Mouse (Mus musculus): ENCODE results near the gene Emc9. TPM values are rescaled to one million over a fixed set of nuclear protein-coding genes. Genes with fewer than 3 reads are reported as not detected.

Gene Emc9
- total and polyA plus RNA-seq, 3 experiments: 38.7 to 59.4 TPM; not detected in 1

DNA sequence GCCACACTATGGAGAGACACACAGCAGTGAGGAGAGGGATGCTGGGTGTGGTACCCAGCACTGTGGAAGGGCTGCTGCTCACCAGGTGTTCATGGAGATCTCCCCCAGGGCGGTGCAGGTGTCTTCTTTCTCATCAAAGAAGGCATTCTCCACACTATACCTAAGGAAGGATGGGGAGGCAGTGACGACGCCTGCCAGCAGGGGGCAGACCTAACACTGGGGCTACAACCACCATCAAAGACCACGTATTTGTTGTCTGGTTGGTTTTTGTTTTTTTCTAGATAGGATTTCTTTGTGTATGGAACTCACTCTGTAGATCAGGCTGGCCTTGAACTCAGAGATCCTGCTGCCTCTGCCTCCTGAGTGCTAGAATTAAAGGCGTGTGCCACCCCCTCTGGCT lies 44.2 kb upstream of the Emc9 start:
- DNase-seq (ENCODE audit: low read depth, low spot score): peak; percentile 56
- no peaks in the 10 kb centered on the region for H3K4me1 ChIP-seq (ENCODE audit: control insufficient read depth in 1 of 2, insufficient read depth in 2 of 2, low read length in 2 of 2)
- TF ChIP-seq SMC3 (IDR thresholded peaks at IDR 0.05; ENCODE audit: low read depth, low read length): peak; percentile 73
- TF ChIP-seq RAD21 (IDR thresholded peaks at IDR 0.05; ENCODE audit: low read depth, low read length): peak; percentile 40
- TF ChIP-seq ZC3H11A (IDR thresholded peaks at IDR 0.05; ENCODE audit: low read depth, low read length): peak; percentile 43
- TF ChIP-seq CTCF (IDR thresholded peaks at IDR 0.05 in 2 of 3, conservative IDR thresholded peaks at IDR 0.05 in 1 of 3; ENCODE audit: control insufficient read depth in 1 of 3, insufficient read depth in 1 of 3, low read depth in 2 of 3, low read length in 3 of 3, poor library complexity in 1 of 3, severe bottlenecking in 1 of 3): peak; percentile 76 to 94 (median 87)
- no peak for TF ChIP-seq GABPA (IDR thresholded peaks at IDR 0.05; ENCODE audit: low read depth, low read length)
- no peak for TF ChIP-seq UBTF (IDR thresholded peaks at IDR 0.05; ENCODE audit: borderline replicate concordance, insufficient read depth, low read depth, low read length)

DNA sequence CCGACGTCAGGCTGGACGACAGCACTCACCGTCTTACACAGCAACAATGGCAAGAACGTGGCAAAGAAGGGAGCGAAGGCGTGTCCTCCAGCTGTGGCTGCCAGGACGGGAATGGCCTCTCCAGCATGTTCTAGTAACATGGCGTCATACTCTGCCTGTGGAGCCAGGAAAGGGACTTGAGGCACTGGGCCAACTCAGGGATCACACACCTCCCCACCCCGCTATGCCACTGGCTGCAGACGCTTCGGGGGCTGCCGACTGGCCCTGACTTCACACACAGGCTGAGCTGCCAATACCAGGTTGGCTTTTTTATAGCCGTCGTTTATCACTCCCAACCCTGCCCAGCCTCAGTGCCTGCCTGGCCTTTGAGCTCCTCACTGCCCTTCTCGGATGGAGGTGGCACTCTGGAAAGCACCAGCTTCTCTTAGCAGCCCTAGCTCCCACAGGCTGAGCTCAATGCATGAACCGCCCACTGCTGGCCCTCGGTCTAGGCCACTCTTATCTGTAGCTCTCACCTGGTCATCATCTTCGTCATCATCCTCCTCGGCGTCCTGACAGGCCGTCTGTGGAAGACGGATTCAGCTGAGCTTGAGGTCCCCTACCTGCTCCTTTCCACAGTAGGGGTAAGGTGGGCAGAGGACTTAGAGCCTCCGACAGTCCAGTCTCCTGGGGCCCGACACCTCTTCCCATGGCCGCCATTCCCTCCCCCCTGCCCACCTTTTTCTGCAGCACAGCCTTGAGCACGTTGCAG lies 43.1 kb upstream of the Emc9 start:
- H3K27ac ChIP-seq (ENCODE audit: control insufficient read depth, low read depth, low read length): no peak overlapping the region
- H3K4me3 ChIP-seq (ENCODE audit: control insufficient read depth in 1 of 2, insufficient read depth in 1 of 2, low read depth in 2 of 2, low read length in 2 of 2): no peak overlapping the region
- no peak overlapping the region for H3K9ac ChIP-seq (ENCODE audit: control insufficient read depth, low read depth, low read length, poor library complexity, severe bottlenecking)
- no peaks in the 10 kb centered on the region for H3K4me1 ChIP-seq (ENCODE audit: control insufficient read depth in 1 of 2, insufficient read depth in 2 of 2, low read length in 2 of 2)
- DNase-seq (ENCODE audit: low read depth, low spot score): no peak
- no peaks in the 10 kb centered on the region; a peak in 1 of 4 replicates for H3K36me3 ChIP-seq (ENCODE audit: control insufficient read depth in 1 of 2, insufficient read depth in 2 of 2, low read length in 2 of 2)
- no peaks in the 10 kb centered on the region for H3K79me2 ChIP-seq (ENCODE audit: control insufficient read depth, insufficient read depth, low read length, poor library complexity)
- no peak for TF ChIP-seq SIN3A (IDR thresholded peaks at IDR 0.05; ENCODE audit: low read length)
- no peaks in the 10 kb centered on the region for H3K9me3 ChIP-seq (replicated peaks; ENCODE audit: insufficient read depth, low read length)
- H3K27me3 ChIP-seq (ENCODE audit: control insufficient read depth in 1 of 2, insufficient read depth in 2 of 2, low read length in 2 of 2): no peaks in the 10 kb centered on the region

More for the DNA sequence above, 44.2 kb upstream of the Emc9 start:
- Histone ChIP-seq H3K4me3 (ENCODE audit: control insufficient read depth in 1 of 2, insufficient read depth in 1 of 2, low read depth in 2 of 2, low read length in 2 of 2) (no peak overlapping the region), H3K79me2 (ENCODE audit: control insufficient read depth, insufficient read depth, low read length, poor library complexity) (no peaks in the 10 kb centered on the region), H3K36me3 (ENCODE audit: control insufficient read depth in 1 of 2, insufficient read depth in 2 of 2, low read length in 2 of 2) (no peaks in the 10 kb centered on the region; a peak in 1 of 4 replicates), H3K9me3 (replicated peaks; ENCODE audit: insufficient read depth, low read length) (no peaks in the 10 kb centered on the region), H3K27ac (ENCODE audit: control insufficient read depth, low read depth, low read length) (no peak overlapping the region), H3K27me3 (ENCODE audit: control insufficient read depth in 1 of 2, insufficient read depth in 2 of 2, low read length in 2 of 2) (no peaks in the 10 kb centered on the region), H3K9ac (ENCODE audit: control insufficient read depth, low read depth, low read length, poor library complexity, severe bottlenecking) (no peak overlapping the region)

DNA sequence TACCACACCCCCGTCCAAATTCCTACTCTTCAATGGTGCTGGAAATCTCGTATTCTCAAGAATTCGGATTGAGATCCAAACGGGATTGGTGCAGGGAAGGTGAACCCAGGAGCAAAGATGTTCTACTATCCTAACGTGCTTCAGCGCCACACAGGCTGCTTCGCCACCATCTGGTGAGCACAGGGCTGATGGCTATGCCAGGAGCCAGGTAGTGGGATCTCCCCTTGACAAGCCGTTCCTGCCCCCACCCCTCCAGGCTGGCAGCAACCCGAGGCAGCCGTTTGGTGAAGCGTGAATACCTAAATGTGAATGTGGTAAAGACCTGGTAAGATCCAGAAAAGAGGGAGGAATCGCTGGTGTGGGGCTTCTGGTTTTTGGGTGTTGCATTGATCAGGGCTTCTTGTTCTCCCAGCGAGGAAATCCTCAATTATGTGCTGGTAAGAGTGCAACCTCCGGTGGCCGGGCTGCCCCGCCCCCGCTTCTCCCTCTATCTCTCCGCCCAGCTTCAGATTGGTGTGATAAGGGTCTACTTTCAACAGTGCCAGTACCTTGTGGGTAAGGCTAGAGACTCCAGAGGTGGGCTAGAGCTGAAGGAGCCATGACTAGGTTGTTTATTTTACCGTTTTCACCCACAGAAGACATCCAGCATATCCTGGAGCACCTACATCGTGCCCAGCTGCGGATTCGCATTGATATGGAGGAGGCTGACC lies 33.5 kb upstream of the Emc9 start:
- Histone ChIP-seq H3K27me3 (ENCODE audit: control insufficient read depth in 1 of 2, insufficient read depth in 2 of 2, low read length in 2 of 2) (no peaks in the 10 kb centered on the region), H3K9me3 (replicated peaks; ENCODE audit: insufficient read depth, low read length) (no peaks in the 10 kb centered on the region), H3K79me2 (ENCODE audit: control insufficient read depth, insufficient read depth, low read length, poor library complexity) (no peaks in the 10 kb centered on the region), H3K4me1 (ENCODE audit: control insufficient read depth in 1 of 2, insufficient read depth in 2 of 2, low read length in 2 of 2) (peaks cover 11 to 39% of the 10 kb centered on the region in 2 experiments), H3K36me3 (ENCODE audit: control insufficient read depth in 1 of 2, insufficient read depth in 2 of 2, low read length in 2 of 2) (peaks cover 0 to 19% of the 10 kb centered on the region in 2 experiments; a peak in 2 of 4 replicates), H3K9ac (ENCODE audit: control insufficient read depth, low read depth, low read length, poor library complexity, severe bottlenecking) (peak overlapping the region; percentile 49), H3K27ac (ENCODE audit: control insufficient read depth, low read depth, low read length) (peak overlapping the region; percentile 69), H3K4me3 (ENCODE audit: control insufficient read depth in 1 of 2, insufficient read depth in 1 of 2, low read depth in 2 of 2, low read length in 2 of 2) (peak overlapping the region; percentile 47 to 57)
- DNase-seq (ENCODE audit: low read depth, low spot score): peak; percentile 76
- peak; percentile 61 to 84 for TF ChIP-seq EP300 (IDR thresholded peaks at IDR 0.05; ENCODE audit: low read depth in 1 of 2, low read length in 2 of 2)
- no peak for TF ChIP-seq MYB (IDR thresholded peaks at IDR 0.05; ENCODE audit: low read depth, low read length)
- peak in 1 of 2 experiments; percentile 31; a peak in 1 of 4 replicates for TF ChIP-seq POLR2A (IDR thresholded peaks at IDR 0.05; ENCODE audit: control insufficient read depth in 1 of 2, insufficient read depth in 1 of 2, low read depth in 1 of 2, low read length in 2 of 2, poor library complexity in 1 of 2)
- peak; percentile 86 for TF ChIP-seq TCF12 (IDR thresholded peaks at IDR 0.05; ENCODE audit: low read depth, low read length)
- no peak for TF ChIP-seq NRF1 (IDR thresholded peaks at IDR 0.05; ENCODE audit: insufficient read depth, low read depth, low read length, poor library complexity, severe bottlenecking)
- peak; percentile 63; the same call in 1 of the 2 replicates for TF ChIP-seq ETS1 (IDR thresholded peaks at IDR 0.05; ENCODE audit: low read depth, low read length)
- peak; percentile 89 for TF ChIP-seq GATA1 (IDR thresholded peaks at IDR 0.05; ENCODE audit: low read depth, low read length)
- peak; percentile 72; the same call in 1 of the 2 replicates for TF ChIP-seq MAZ (IDR thresholded peaks at IDR 0.05; ENCODE audit: low read depth, low read length)
- TF ChIP-seq HCFC1 (IDR thresholded peaks at IDR 0.05; ENCODE audit: low read depth, low read length): peak; percentile 18; the same call in 1 of the 2 replicates
- TF ChIP-seq POLR2AphosphoS2 (IDR thresholded peaks at IDR 0.05; ENCODE audit: low read length): peak; percentile 52; the same call in 1 of the 2 replicates
- TF ChIP-seq SIN3A (IDR thresholded peaks at IDR 0.05; ENCODE audit: low read length): peak; percentile 66
- peak; percentile 50 for TF ChIP-seq TAL1 (IDR thresholded peaks at IDR 0.05; ENCODE audit: low read length)
- TF ChIP-seq RCOR1 (IDR thresholded peaks at IDR 0.05; ENCODE audit: low read depth, low read length): peak; percentile 66
- peak; percentile 37 for TF ChIP-seq NELFE (IDR thresholded peaks at IDR 0.05; ENCODE audit: low read depth, low read length)
- no peak for TF ChIP-seq CTCF (IDR thresholded peaks at IDR 0.05 in 2 of 3, conservative IDR thresholded peaks at IDR 0.05 in 1 of 3; ENCODE audit: control insufficient read depth in 1 of 3, insufficient read depth in 1 of 3, low read depth in 2 of 3, low read length in 3 of 3, poor library complexity in 1 of 3, severe bottlenecking in 1 of 3)
